Mouse (Mus musculus) left cerebral cortex, adult 9 months (tissue): Measurements from ENCODE around the gene Ccdc185.
A peak's percentile ranks its signal among the peaks of the same experiment; 100 is the strongest.

Source experiments
- DNase-seq, 2 experiments: peaks; one replicate each; pipeline ENCODE4 v3.0.0; 2022; ENCODE audit warnings: low spot score in 2 of 2

The Ccdc185 gene

DNA sequence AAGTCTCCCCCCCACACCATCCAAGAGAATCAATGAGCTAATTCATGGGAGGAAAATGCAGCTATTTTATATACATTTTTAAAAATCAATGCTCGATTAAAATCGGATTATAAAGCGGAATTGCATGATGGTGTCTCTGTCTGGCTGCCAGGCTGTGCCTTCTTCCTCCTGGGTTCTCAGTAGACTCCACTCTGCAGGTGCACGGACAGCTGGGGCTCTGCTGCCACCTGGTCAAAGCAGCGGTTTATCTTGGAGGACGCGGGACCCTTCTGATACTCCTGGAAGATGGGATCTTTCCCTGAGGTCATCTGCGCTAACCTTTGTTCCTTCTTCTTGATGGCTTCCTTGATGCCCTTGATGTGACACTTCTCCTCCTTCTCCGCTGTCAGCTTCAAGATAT, 1.9 kb downstream of the Ccdc185 start:
- DNase-seq: no peak

DNA sequence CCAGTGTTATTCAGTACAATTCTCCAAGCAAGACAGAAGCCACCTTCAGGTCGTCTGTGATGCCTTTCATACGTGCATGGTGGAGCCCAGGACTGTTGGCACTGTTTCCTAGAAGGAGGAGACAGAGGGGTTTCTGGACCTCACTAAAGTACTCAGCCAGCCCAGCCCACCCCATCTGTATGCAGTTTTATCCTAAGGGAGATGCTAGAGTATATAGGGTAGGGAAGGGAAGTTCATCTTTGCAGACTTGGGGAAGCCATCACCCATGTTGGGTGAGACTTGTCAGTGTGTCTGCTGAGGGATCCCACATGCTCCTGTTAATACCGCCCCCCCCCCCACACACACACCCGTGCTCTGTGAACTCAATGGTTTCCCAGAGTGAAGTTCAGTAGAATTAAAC, 13.1 kb downstream of the Ccdc185 start:
- no peak for DNase-seq

DNA sequence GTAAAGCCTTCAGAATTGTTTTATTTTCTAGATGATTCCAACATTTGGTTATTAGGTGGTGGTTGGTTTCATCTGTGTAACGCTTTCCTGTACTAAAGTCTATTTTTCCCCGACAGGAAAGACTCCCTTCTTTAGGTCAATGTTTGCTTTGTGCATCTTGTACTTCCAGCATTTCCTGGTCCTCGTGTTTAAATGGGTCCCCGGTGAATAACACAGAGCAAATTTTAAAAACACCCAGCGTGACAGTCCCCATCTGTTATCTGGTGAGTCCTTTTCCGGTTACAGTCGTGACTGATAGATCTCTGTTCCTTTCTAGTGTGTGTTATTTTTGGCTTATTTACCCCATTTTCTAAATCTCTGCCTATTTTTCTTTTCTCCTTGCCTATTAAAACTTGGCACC, 16.3 kb downstream of the Ccdc185 start:
- DNase-seq: no peak

DNA sequence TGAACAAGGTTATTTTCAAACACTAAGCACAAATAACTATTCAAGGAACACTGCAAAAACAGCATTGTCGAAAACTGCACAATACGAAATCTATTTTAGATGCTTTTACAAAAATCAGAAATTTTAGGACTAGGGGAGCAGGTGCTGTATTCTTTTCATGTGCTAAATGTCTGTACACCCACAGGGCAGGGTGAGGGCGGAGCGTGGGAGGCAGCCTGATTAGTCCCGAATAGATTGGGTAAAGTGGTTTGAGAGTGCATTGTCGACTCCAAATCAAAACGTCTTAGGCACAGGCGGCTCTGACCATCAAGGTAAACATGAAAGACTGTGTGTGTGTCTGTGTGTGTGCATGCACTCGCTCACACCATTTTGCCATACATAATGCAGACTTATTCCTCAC, 20.0 kb downstream of the Ccdc185 start:
- no peak for DNase-seq

DNA sequence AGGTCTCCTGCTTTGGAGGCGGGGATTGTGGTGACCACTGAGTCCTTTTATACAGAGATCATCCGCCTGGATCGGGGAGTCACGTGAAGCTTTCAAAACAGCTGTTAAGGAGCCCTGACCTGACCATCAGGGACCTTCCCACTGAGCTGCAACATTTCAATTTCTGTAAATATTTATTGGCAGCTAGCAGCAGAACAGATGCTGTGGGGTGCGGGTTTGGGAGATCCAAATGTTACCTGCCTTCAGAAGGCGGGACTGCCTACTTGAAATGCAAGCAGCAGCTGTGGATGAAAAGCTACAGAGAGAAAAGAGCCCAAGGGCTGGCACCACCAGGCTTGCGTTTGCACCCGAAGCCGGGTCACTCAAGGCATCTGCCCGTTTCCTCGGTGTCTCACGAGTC, 21.4 kb downstream of the Ccdc185 start:
- DNase-seq: peak in 1 of 2 experiments; percentile 17

DNA sequence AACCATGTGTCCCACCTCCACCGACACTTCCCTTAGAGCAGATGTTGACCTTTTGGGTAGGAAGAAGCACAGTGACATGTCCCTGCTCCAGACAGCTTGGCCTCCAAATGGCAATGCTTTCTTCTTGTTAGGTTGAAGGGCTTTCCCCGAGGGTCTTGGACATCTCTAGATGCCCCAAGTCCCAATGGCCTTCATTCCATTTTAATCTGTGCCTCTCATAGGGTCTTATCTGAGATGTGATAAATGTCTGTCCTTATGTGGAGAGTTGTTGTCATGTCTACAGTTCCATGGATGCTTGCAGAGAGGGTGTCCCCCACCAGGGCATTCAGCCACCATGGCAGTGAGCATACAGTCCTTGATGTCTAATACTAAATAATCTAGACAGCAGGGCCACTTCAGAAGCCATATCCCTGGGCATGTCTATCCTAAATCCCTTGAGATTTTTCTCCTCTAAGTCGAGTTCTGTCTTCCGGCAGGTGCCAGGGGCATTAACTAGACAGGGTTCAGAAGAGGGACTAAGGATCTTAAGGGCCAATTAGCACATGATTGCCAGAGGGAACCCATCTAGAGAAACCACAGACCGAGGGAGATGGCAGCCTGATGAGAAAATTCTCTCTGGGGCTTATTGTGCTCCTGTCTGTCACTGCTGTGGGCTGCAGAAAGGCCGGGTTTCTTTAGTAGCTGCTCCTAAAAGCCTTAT, 34.6 kb downstream of the Ccdc185 start:
- DNase-seq: no peak

DNA sequence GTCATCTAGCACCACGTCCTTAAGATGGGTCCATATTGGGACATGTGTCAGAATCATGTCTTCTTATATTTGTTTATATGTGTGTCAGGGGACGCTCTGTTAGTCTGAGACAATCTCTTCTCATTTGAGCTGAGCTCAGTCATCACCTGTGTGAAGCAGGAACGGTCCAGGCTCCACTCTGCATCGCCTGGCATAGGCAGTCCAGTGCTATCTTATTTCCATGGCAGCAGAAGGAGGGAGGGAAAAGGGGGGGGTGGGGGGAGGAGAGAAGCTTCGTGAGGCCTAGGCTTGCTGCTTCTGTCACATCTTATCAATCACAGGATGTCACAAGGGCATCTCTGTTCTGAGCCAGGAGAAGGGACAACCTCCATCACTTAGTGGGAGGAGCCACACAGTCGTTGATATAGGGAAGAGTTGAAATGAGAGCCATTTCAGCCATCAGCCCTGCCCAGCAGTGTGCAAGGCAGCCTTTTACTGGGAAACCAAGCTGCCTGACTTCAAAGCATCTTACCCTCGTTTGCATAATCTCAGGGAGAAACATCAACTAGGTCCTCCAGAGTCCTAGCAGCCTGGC, 37.5 kb downstream of the Ccdc185 start:
- no peak for DNase-seq

DNA sequence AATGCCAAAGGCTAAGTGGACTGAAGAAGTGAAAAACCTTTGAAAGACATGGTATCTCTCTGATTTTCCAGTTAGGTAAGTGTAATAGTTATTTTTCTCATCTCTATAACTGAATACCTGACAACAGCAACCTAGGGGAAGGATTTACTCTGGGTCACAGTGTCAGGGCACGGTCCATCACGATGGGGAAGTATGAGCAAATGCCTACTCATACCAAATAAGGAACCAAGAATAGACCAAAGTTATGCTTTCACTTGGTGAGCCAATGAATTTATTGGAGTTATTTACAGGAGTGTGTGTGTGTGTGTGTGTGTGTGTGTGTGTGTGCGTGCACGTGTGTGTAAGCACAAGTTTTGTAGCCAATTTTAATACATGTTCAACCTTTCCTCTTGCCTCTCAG, 41.5 kb downstream of the Ccdc185 start:
- no peak for DNase-seq

DNA sequence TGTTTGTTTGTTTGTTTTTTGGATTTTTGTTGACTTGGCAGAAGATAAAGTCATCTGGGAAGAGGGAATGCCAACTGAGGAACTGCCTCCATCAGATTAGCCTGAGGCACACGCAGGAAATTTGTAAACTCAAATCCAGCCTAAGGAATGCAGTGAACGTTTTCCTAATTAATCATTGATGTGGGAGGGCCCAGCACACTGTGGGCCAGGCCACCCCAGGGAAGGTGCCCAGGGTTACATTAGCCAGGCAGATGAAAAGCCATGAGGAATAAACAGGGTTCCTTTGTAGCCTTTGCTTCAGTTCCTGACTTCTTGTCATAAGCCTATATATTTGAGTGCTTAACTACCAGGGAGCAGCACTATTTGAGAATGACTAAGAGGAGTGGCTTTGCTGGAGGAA, 44.1 kb downstream of the Ccdc185 start:
- DNase-seq: no peak

DNA sequence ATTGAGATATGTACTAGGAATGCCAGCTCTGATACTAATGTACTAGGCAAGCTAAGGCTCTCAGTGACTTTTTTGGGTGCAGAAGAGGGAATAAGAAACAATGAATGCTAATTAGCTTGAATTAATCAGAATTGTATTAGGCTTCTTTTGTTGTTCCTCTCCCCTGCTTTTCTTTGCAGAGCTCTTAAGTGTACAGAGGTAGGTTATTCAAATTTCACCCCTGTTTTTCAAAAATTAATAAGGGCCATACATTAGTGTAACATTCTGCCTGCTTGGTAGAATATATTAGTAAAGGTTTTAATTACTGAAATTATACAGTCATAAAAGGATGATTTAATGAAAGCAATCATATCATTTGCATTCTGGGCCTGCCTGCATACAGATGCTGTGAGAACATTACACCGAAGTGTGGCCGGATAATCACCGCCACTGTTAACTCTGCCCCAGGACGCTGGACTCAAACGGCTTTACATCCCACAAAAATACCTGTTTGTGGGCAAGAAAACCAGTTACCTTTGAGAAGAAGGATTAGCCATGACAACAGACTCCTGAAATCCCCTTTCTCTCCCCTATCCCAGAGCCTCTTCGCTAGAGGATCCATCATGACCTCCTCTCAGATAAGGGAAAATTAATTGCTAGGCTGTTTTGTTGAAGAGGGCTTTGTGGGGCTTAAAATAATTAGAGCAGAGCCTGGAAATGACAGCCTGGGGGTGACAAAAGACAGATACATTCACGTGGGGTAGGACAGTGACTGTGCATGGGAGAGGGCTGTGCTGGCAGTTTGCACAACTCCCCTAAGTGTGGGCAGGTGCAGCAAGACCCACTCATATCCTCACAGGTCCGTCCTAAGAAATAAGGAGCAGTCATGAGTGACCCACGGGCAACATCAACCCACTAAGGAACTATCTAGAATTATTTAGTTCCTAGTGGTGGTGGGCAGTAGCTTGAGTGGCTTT, 49.3 kb downstream of the Ccdc185 start:
- DNase-seq: no peak
